Mouse (Mus musculus) C2C12 (cell line): ENCODE measurements around the gene Unc13d. TPM values are rescaled to one million over a fixed set of nuclear protein-coding genes. Genes with fewer than 3 reads are reported as not detected.

ENCODE experiments used
- H3K27me3 ChIP-seq: one replicate; pipeline ENCODE4 v1.6.1; 2011; ENCODE audit not compliant: control insufficient read depth, insufficient read depth, insufficient read length
- H3K36me3 ChIP-seq: one replicate; pipeline ENCODE4 v1.6.1; 2011; ENCODE audit not compliant: control insufficient read depth, insufficient read depth
- H3K4me3 ChIP-seq: one replicate; pipeline ENCODE4 v1.5.1; 2011; ENCODE audit warnings: mild to moderate bottlenecking, control low read depth; ENCODE audit not compliant: poor library complexity, insufficient read depth, severe bottlenecking
- H3K79me2 ChIP-seq: one replicate; pipeline ENCODE4 v1.6.1; 2011; ENCODE audit not compliant: control insufficient read depth, insufficient read depth
- H3K79me3 ChIP-seq: one replicate; pipeline ENCODE4 v1.6.1; 2011; ENCODE audit warnings: low read depth, control low read depth
- H3ac ChIP-seq: one replicate; pipeline ENCODE3; 2011; ENCODE audit warnings: low read depth; ENCODE audit not compliant: control insufficient read depth, insufficient read length
- CEBPB ChIP-seq: IDR thresholded peaks from one replicate; pipeline ENCODE4 v1.6.1; 2011; ENCODE audit warnings: low read depth, mild to moderate bottlenecking, control low read depth, moderate library complexity
- CTCF ChIP-seq: IDR thresholded peaks from one replicate; pipeline ENCODE4 v1.5.1; 2011; ENCODE audit not compliant: control insufficient read depth, insufficient read depth, insufficient read length
- FOSL1 ChIP-seq: IDR thresholded peaks from one replicate; pipeline ENCODE4 v1.8.0; 2011; ENCODE audit warnings: mild to moderate bottlenecking, low read length; ENCODE audit not compliant: poor library complexity, insufficient read depth, severe bottlenecking
- MAX ChIP-seq: IDR thresholded peaks from one replicate; pipeline ENCODE4 v1.6.1; 2011; ENCODE audit warnings: mild to moderate bottlenecking, control low read depth
- MYOD1 ChIP-seq: IDR thresholded peaks from one replicate; pipeline ENCODE4 v1.6.1; 2011; ENCODE audit warnings: low read depth; ENCODE audit not compliant: control insufficient read depth, insufficient read length
- MYOG ChIP-seq: IDR thresholded peaks from one replicate; pipeline ENCODE4 v1.6.1; 2011; ENCODE audit not compliant: control insufficient read depth, insufficient read length; ENCODE audit errors: extremely low read depth
- USF1 ChIP-seq: IDR thresholded peaks from one replicate; pipeline ENCODE4 v1.6.1; 2011; ENCODE audit warnings: low read depth, mild to moderate bottlenecking, control low read depth, moderate library complexity
- polyA plus RNA-seq: library from polyadenylated mRNA; unstranded; fragments of >200 nt; fragmentation: generic; extraction: Trizol; gene quantifications from one replicate; pipeline ENCODE4 v1.2.1, GENCODE M21; 2012; ENCODE audit warnings: missing spikeins

Gene Unc13d
- polyA plus RNA-seq, 1 experiment, result 0.43 TPM

GRCm38 (mm10) chr11:116111067-116111466, 33.3 kb upstream of the Unc13d start:
- H3K79me3 ChIP-seq, result peaks cover 9% of the 10 kb centered on the region
- H3K27me3 ChIP-seq, result no peaks in the 10 kb centered on the region
- H3ac ChIP-seq, result no peak overlapping the region
- peaks cover 19% of the 10 kb centered on the region for H3K36me3 ChIP-seq
- peaks cover 39% of the 10 kb centered on the region for H3K79me2 ChIP-seq
- no peak overlapping the region for H3K4me3 ChIP-seq
- no peak for TF ChIP-seq FOSL1
- no peak for TF ChIP-seq CEBPB
- no peak for TF ChIP-seq MYOG
- TF ChIP-seq USF1, result no peak
- TF ChIP-seq MAX, result no peak
- no peak for TF ChIP-seq MYOD1
- no peak for TF ChIP-seq CTCF

DNA sequence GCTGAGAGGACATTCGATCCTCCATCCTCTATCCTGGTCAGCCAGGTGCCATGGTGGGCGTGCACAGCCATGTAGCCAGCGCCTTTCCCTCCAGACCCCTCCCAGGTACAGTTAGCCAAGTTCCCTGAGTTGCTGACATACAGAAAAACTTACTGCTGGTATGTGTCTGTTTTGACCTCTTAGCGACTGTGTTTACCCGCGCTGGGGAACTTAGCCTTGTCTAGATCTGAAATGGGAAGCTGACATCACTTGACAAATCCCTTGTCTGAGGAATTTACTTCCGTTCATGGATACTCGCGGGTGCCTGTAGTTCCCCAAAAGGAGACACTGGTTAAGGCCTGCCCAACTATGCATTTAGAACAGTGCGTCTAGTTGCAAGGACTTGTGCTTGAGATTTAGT, 32.8 kb upstream of the Unc13d start:
- Histone ChIP-seq H3K27me3 (no peaks in the 10 kb centered on the region), H3K36me3 (peaks cover 24% of the 10 kb centered on the region), H3K4me3 (peak overlapping the region; percentile 97), H3ac (peak overlapping the region; percentile 81), H3K79me3 (peaks cover 9% of the 10 kb centered on the region), H3K79me2 (peaks cover 44% of the 10 kb centered on the region)
- TF ChIP-seq MYOG (no peak), CTCF (no peak), CEBPB (no peak), MYOD1 (no peak), FOSL1 (no peak), USF1 (no peak), MAX (no peak)

- no peaks in the 10 kb centered on the region for H3K27me3 ChIP-seq
- H3K36me3 ChIP-seq, result peaks cover 25% of the 10 kb centered on the region
- H3K79me3 ChIP-seq, result peaks cover 9% of the 10 kb centered on the region
- peaks cover 44% of the 10 kb centered on the region for H3K79me2 ChIP-seq
- H3ac ChIP-seq, result peak overlapping the region; percentile 81
- TF ChIP-seq CTCF (no peak), MAX (peak; percentile 39), FOSL1 (no peak), MYOG (no peak), MYOD1 (no peak), CEBPB (no peak)
- H3K4me3 ChIP-seq, result peak overlapping the region; percentile 97
These were observed 32.4 kb upstream of the Unc13d start for GRCm38 (mm10) chr11:116110131-116110530.

DNA sequence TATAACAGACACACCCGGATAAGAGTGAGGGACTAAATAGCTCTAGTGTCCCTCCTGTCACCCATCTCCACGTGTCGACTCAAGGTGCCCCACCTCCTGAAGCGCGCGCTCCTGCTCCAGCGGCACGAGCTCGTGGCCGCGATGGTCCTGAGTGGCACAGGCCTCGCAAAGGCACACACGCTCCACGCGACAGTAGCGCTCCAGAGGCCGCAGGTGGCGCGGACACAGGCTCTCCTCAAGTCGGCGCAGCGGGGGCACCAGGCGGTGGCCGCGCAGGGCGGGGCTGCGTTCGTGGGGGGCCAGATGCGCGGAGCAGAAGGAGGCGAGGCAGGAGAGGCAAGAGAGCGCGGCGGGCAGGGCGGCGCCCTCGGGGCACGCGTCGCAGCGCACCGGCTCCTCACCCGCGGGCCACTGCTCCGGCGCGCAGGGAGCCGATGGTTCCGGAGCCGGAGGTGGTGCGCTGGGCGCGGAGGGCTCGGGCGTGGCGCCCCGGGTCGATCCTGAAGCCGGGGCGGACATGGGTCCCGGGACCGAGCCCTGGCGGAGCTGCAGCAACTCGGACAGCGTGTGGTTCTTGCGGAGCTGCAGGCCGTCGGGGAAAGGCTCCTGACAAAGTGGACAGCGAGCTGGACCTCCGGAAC, 31.8 kb upstream of the Unc13d start:
- H3K79me3 ChIP-seq, result peaks cover 9% of the 10 kb centered on the region
- H3K79me2 ChIP-seq, result peaks cover 44% of the 10 kb centered on the region
- peaks cover 25% of the 10 kb centered on the region for H3K36me3 ChIP-seq
- peak overlapping the region; percentile 81 for H3ac ChIP-seq
- TF ChIP-seq MAX (peak; percentile 84), FOSL1 (no peak), CTCF (peak; percentile 10)
- peak overlapping the region; percentile 97 for H3K4me3 ChIP-seq
- no peaks in the 10 kb centered on the region for H3K27me3 ChIP-seq

GRCm38 (mm10) chr11:116108464-116109137, 30.8 kb upstream of the Unc13d start:
- peaks cover 44% of the 10 kb centered on the region for H3K79me2 ChIP-seq
- H3K36me3 ChIP-seq, result peaks cover 25% of the 10 kb centered on the region
- peak overlapping the region; percentile 55 for H3ac ChIP-seq
- peaks cover 9% of the 10 kb centered on the region for H3K79me3 ChIP-seq
- H3K27me3 ChIP-seq, result no peaks in the 10 kb centered on the region
- H3K4me3 ChIP-seq, result peak overlapping the region; percentile 97
- TF ChIP-seq USF1 (peak; percentile 20), MAX (peak; percentile 33), CEBPB (no peak)
